Mouse (Mus musculus): Measurements from ENCODE around the gene Kndc1.

DNA sequence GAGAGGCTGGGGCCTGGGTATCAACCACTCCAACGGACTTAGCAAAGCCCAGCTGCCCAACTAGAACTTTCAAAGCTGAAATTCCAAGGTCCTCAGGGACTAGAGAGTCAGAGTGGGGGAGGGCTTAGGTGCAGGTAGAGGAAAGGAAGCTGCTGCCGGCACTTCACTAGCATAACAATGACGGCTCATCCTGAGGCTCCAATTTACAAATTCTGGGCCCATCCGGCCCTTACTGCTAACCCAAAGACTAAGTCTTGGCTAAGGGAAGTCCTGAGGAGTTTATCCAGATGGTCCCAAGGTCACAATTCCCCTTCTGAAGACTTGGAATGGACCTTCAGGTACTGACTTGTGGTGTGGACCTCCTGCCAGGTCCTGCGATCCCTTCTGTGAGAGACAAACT, 51.0 kb downstream of the Kndc1 start:
- TF ChIP-seq POLR2A (IDR thresholded peaks at IDR 0.05; ENCODE audit: borderline replicate concordance, low read depth, low read length), result no peak
- TF ChIP-seq CTCF (IDR thresholded peaks at IDR 0.05; ENCODE audit: low read depth, low read length), result no peak

Data from bone marrow macrophage, adult 2 months (primary cell).